Mouse (Mus musculus) heart, adult 2 months (tissue): Measurements from ENCODE around the gene Med29. TPM values are rescaled to one million over a fixed set of nuclear protein-coding genes. Genes with fewer than 3 reads are reported as not detected.

Experiments used
- DNase-seq, 2 experiments: peaks; one replicate each; pipeline ENCODE4 v3.0.0; 2021
- H3K27ac ChIP-seq: fragments of 200-600 bp; 2 replicates; pipeline ENCODE4 v1.8.1; 2022
- H3K27me3 ChIP-seq: fragments of 200-500 bp; 2 replicates; pipeline ENCODE4 v1.6.1; 2012; ENCODE audit warnings: mild to moderate bottlenecking, low read length, inconsistent platforms, mixed read lengths; ENCODE audit not compliant: control insufficient read depth, insufficient read depth
- H3K36me3 ChIP-seq: fragments of 200-500 bp; 2 replicates; pipeline ENCODE4 v1.6.1; 2012; ENCODE audit warnings: low read length, inconsistent platforms; ENCODE audit not compliant: control insufficient read depth, insufficient read depth
- H3K4me1 ChIP-seq: fragments of 200-500 bp; 2 replicates; pipeline ENCODE4 v1.6.1; 2011; ENCODE audit warnings: low read length; ENCODE audit not compliant: control insufficient read depth, insufficient read depth
- H3K4me3 ChIP-seq: fragments of 200-600 bp; 2 replicates; pipeline ENCODE4 v1.8.1; 2022
- H3K79me2 ChIP-seq: fragments of 200-500 bp; replicated peaks from 2 replicates; pipeline ENCODE4 v1.6.1; 2012; ENCODE audit warnings: mild to moderate bottlenecking, inconsistent platforms, low read length, moderate library complexity, mixed read lengths; ENCODE audit not compliant: control insufficient read depth, insufficient read depth
- H3K9ac ChIP-seq: fragments of 200-500 bp; 2 replicates; pipeline ENCODE4 v1.6.1; 2012; ENCODE audit warnings: low read depth, mild to moderate bottlenecking, control low read depth, inconsistent platforms, low read length, mixed read lengths
- CTCF ChIP-seq: fragments of 200-600 bp; IDR thresholded peaks from 2 replicates; pipeline ENCODE4 v1.8.1; 2022; ENCODE audit warnings: antibody characterized with exemption, mild to moderate bottlenecking, moderate library complexity
- EP300 ChIP-seq: fragments of 200-500 bp; IDR thresholded peaks from 2 replicates; pipeline ENCODE4 v1.6.1; 2011; ENCODE audit warnings: low read depth, low read length, control low read depth; ENCODE audit not compliant: insufficient read depth
- POLR2A ChIP-seq: fragments of 200-500 bp; IDR thresholded peaks from 2 replicates; pipeline ENCODE4 v1.6.1; 2011; ENCODE audit warnings: mild to moderate bottlenecking, low read depth, low read length, control low read depth; ENCODE audit not compliant: insufficient read depth
- WGBS: fragments of 180-500 bp; shearing (Covaris S2); methylation state at CpG from one replicate; pipeline ENCODE4 v1.1.7; 2018; 5-methylcytosine and 5-hydroxymethylcytosine counted together
- intact Hi-C: fragments of 180-260 bp; cut with DNase I; formaldehyde crosslinking; loops from one replicate; pipeline ENCODE4 v1.15.1; 2025
- polyA plus RNA-seq: library from polyadenylated mRNA; depleted of rRNA; stranded (reverse); fragments of >200 nt; gene quantifications from 2 replicates; pipeline ENCODE4 v1.2.3, GENCODE M21; 2012; rRNA removed
- total RNA-seq, 2 experiments: library from RNA; stranded (reverse); gene quantifications; 2 replicates each; pipeline ENCODE4 v1.2.3; 2021

Med29 gene
- total and polyA plus RNA-seq, 3 experiments: 20.8 to 48.8 (median 21.5) TPM

DNA sequence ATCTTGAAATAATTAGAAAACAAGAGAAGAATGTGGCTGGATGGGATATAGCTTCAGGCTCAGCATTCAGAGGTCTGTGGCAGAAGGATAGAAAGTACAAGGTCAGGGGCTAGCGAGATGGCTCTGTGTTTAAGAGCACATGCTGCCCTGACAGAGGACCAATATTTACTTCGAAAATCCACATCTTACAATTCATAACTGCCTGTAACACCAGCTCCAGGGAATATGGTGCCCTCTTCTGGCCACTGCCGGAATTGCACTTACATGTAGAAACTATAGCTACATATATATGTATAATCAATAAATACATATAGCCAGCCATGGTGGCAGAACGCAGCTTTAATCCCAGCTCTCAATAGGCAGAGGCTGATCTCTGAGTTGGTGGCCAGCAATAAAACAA lies 47.9 kb downstream of the Med29 start:
- H3K4me3 ChIP-seq: no peak overlapping the region
- H3K27me3 ChIP-seq: no peaks in the 10 kb centered on the region
- H3K27ac ChIP-seq: no peak overlapping the region
- H3K79me2 ChIP-seq: no peaks in the 10 kb centered on the region
- peaks cover 1% of the 10 kb centered on the region; the same call in 1 of the 2 replicates for H3K4me1 ChIP-seq
- intact Hi-C loops: loop anchor here (5.0 kb wide), 1 partner anchor 67 kb away; the partner anchor contains the start of gene Eid2b
- H3K9ac ChIP-seq: no peak overlapping the region; the same call in 1 of the 2 replicates
- TF ChIP-seq POLR2A (no peak), CTCF (peak; percentile 85), EP300 (peak; percentile 18; the same call in 1 of the 2 replicates)
- under 1% methylated on average over 4 of the region's 4 CpGs for WGBS
- H3K36me3 ChIP-seq: no peaks in the 10 kb centered on the region
- peak in 1 of 2 experiments; percentile 69 for DNase-seq

- H3K9ac ChIP-seq: no peak overlapping the region
- peaks cover 3% of the 10 kb centered on the region; the same call in 1 of the 2 replicates for H3K4me1 ChIP-seq
- H3K79me2 ChIP-seq: peaks cover 6% of the 10 kb centered on the region
- no peak overlapping the region for H3K27ac ChIP-seq
- WGBS: 32% methylated on average over 7 of the region's 7 CpGs
- no peak for DNase-seq
- H3K36me3 ChIP-seq: peaks cover 5% of the 10 kb centered on the region; the same call in 1 of the 2 replicates
- intact Hi-C loops: loop anchor here (5.0 kb wide), 1 partner anchor 64 kb away; the partner anchor contains the start of gene Eid2b
- no peak overlapping the region for H3K4me3 ChIP-seq
- H3K27me3 ChIP-seq: no peaks in the 10 kb centered on the region
- TF ChIP-seq CTCF (no peak), EP300 (no peak)
Measured at GRCm38 (mm10) chr7:28341381-28341780, 51.1 kb downstream of the Med29 start.

DNA sequence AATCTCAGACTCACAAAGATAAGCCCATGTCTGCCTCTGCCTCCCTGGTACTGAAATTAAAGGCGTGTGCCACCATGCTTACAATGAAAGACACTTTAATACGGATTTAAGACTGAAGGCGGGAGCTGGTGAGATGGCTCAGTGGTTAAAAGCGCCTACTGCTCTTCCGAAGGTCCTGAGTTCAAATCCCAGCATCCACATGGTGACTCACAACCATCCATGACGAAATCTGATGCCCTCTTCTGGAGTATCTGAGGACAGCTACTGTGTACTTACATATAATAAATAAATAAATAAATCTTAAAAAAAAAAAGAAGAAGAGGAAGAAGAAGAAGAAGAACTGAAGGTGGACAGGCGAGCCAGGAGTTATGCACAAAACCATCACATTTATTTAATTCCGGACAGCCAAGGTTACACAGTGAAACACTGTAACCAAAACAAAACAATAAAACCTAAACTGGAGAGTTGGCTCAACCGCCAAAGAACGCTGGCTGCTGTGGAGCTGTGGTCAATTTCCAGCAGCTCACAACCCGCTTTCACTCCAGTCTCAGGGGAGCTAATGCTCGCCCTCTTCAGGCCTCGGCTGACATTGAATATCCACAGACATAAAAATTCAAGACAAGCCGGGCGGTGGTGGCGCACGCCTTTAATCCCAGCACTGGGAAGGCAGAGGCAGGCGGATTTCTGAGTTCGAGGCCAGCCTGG lies 53.1 kb downstream of the Med29 start:
- Histone ChIP-seq H3K4me3 (peak overlapping the region; percentile 96), H3K4me1 (peaks cover 6% of the 10 kb centered on the region), H3K27me3 (no peaks in the 10 kb centered on the region), H3K36me3 (peaks cover 5% of the 10 kb centered on the region; the same call in 1 of the 2 replicates), H3K79me2 (peaks cover 8% of the 10 kb centered on the region), H3K27ac (peak overlapping the region; percentile 90), H3K9ac (no peak overlapping the region)
- TF ChIP-seq POLR2A: no peak
- no peak for TF ChIP-seq EP300
- peak; percentile 64 for TF ChIP-seq CTCF
- intact Hi-C loops: no loop called here
- DNase-seq: peak; percentile 67 to 75
- 56% methylated on average over 19 of the region's 19 CpGs for WGBS

GRCm38 (mm10) chr7:28338108-28338998 lies 54.2 kb downstream of the Med29 start, which contains the start of gene Supt5:
TSS of gene Supt5 (minus strand) at chr7:28338746.
- Histone ChIP-seq H3K36me3 (peaks cover 5% of the 10 kb centered on the region; the same call in 1 of the 2 replicates), H3K4me1 (peaks cover 6% of the 10 kb centered on the region), H3K27me3 (no peaks in the 10 kb centered on the region), H3K9ac (peak within 1 kb of the TSS; percentile 93), H3K79me2 (peaks cover 10% of the 10 kb centered on the region), H3K27ac (peak within 1 kb of the TSS; percentile 90), H3K4me3 (peak within 1 kb of the TSS; percentile 96)
- peak; percentile 97 to 98 for DNase-seq
- no peak for TF ChIP-seq CTCF
- peak; percentile 92 for TF ChIP-seq POLR2A
- peak; percentile 73; the same call in 1 of the 2 replicates for TF ChIP-seq EP300
- intact Hi-C loops: loop anchor here (1.0 kb wide), 2 partner anchors 12 to 26 kb away; partner anchors contain the start of genes Rps16 and Timm50
- under 1% methylated on average over 77 of the region's 77 CpGs for WGBS

Other genes starting within 250 kb of the Med29 start
- gene Fbl, start 223.0 kb downstream of the Med29 start, total RNA-seq: 10 to 100 TPM; 34.7 TPM
- 25.7 and 35.6 TPM in 2 replicates for gene Fbl, start 223.0 kb downstream of the Med29 start, polyA plus RNA-seq
- gene Dyrk1b, start 213.2 kb downstream of the Med29 start, total RNA-seq: 10 to 100 TPM; 28.0 to 28.3 TPM
- gene Dyrk1b, start 213.2 kb downstream of the Med29 start, polyA plus RNA-seq: 24.1 and 30.1 TPM in 2 replicates
- 10 to 100 TPM; 11.2 to 11.9 TPM for gene Eid2, start 124.8 kb downstream of the Med29 start, total RNA-seq
- 4.2 and 4.6 TPM in 2 replicates for gene Eid2, start 124.8 kb downstream of the Med29 start, polyA plus RNA-seq
- 10 to 100 TPM; 11.2 to 13.0 TPM for gene Eid2b, start 115.0 kb downstream of the Med29 start, total RNA-seq
- 6.7 and 7.2 TPM in 2 replicates for gene Eid2b, start 115.0 kb downstream of the Med29 start, polyA plus RNA-seq
- gene Selenov, start 101.5 kb downstream of the Med29 start, total RNA-seq: not detected
- gene Selenov, start 101.5 kb downstream of the Med29 start, polyA plus RNA-seq: 0.08 TPM in 1 of 2 replicates, not detected in the other
- gene Dll3, start 90.5 kb downstream of the Med29 start, total RNA-seq: not detected
- not detected in 2 replicates for gene Dll3, start 90.5 kb downstream of the Med29 start, polyA plus RNA-seq
- gene Timm50, start 80.6 kb downstream of the Med29 start, total RNA-seq: 10 to 100 TPM; 60.0 to 63.5 TPM
- gene Timm50, start 80.6 kb downstream of the Med29 start, polyA plus RNA-seq: 63.0 and 72.8 TPM in 2 replicates
- 10 to 100 TPM; 52.5 to 59.9 TPM for gene Supt5, start 54.0 kb downstream of the Med29 start, total RNA-seq
- gene Supt5, start 54.0 kb downstream of the Med29 start, polyA plus RNA-seq: 64.3 and 72.4 TPM in 2 replicates
- 100 to 1,000 TPM; 496 to 556 TPM for gene Rps16, start 42.1 kb downstream of the Med29 start, total RNA-seq
- gene Rps16, start 42.1 kb downstream of the Med29 start, polyA plus RNA-seq: 312 and 411 TPM in 2 replicates
- 10 to 100 TPM; 10.4 to 14.3 TPM for gene Plekhg2, start 20.1 kb downstream of the Med29 start, total RNA-seq
- 15.9 and 16.3 TPM in 2 replicates for gene Plekhg2, start 20.1 kb downstream of the Med29 start, polyA plus RNA-seq
- gene Zfp36, start 12.5 kb downstream of the Med29 start, total RNA-seq: 10 to 100 TPM; 19.4 to 26.3 TPM
- 26.1 and 28.2 TPM in 2 replicates for gene Zfp36, start 12.5 kb downstream of the Med29 start, polyA plus RNA-seq
- gene Paf1, start 243 bp upstream of the Med29 start, total RNA-seq: 10 to 100 TPM; 41.3 to 42.1 TPM
- 63.8 and 67.0 TPM in 2 replicates for gene Paf1, start 243 bp upstream of the Med29 start, polyA plus RNA-seq
- gene Gmfg, start 44.7 kb upstream of the Med29 start, total RNA-seq: 1 to 10 TPM; 3.8 to 5.3 TPM
- gene Gmfg, start 44.7 kb upstream of the Med29 start, polyA plus RNA-seq: 6.8 and 7.1 TPM in 2 replicates
- under 1 TPM; 0.68 to 0.73 TPM for gene Lrfn1, start 59.3 kb upstream of the Med29 start, total RNA-seq
- gene Lrfn1, start 59.3 kb upstream of the Med29 start, polyA plus RNA-seq: 0.82 and 1.3 TPM in 2 replicates
- not detected for gene Ifnl2, start 117.7 kb upstream of the Med29 start, total RNA-seq
- gene Ifnl2, start 117.7 kb upstream of the Med29 start, polyA plus RNA-seq: not detected in 2 replicates
- gene Ifnl3, start 130.1 kb upstream of the Med29 start, total RNA-seq: not detected
- not detected in 2 replicates for gene Ifnl3, start 130.1 kb upstream of the Med29 start, polyA plus RNA-seq
- not detected for gene Sycn, start 148.2 kb upstream of the Med29 start, total RNA-seq
- not detected in 2 replicates for gene Sycn, start 148.2 kb upstream of the Med29 start, polyA plus RNA-seq
- gene Nccrp1, start 154.5 kb upstream of the Med29 start, total RNA-seq: not detected
- not detected in 2 replicates for gene Nccrp1, start 154.5 kb upstream of the Med29 start, polyA plus RNA-seq
- 10 to 100 TPM; 21.9 to 22.4 TPM for gene Samd4b, start 205.4 kb upstream of the Med29 start, total RNA-seq
- 38.8 and 46.1 TPM in 2 replicates for gene Samd4b, start 205.4 kb upstream of the Med29 start, polyA plus RNA-seq
- gene Pak4, start 205.5 kb upstream of the Med29 start, total RNA-seq: 1 to 10 TPM; 8.8 to 9.4 TPM
- 6.4 and 7.6 TPM in 2 replicates for gene Pak4, start 205.5 kb upstream of the Med29 start, polyA plus RNA-seq
- not detected for gene Acp7, start 238.6 kb upstream of the Med29 start, total RNA-seq
- 0.49 TPM in 1 of 2 replicates, not detected in the other for gene Acp7, start 238.6 kb upstream of the Med29 start, polyA plus RNA-seq